Mouse (Mus musculus) splenic B cell, adult 2 months (primary cell): ENCODE results near the gene Gm14214.

ENCODE experiments used
- DNase-seq: peaks from one replicate; pipeline ENCODE4 v3.0.0-alpha.2; 2011; ENCODE audit warnings: low read depth, low spot score
- H3K27me3 ChIP-seq: 2 replicates; pipeline ENCODE4 v1.6.1; 2012; ENCODE audit warnings: mild to moderate bottlenecking, low read length, moderate library complexity, mixed read lengths; ENCODE audit not compliant: control insufficient read depth, poor library complexity, insufficient read depth, severe bottlenecking
- H3K36me3 ChIP-seq: 2 replicates; pipeline ENCODE4 v1.6.1; 2012; ENCODE audit warnings: mild to moderate bottlenecking, low read length, moderate library complexity, mixed read lengths; ENCODE audit not compliant: control insufficient read depth, poor library complexity, insufficient read depth, severe bottlenecking

Gene Gm14214

GRCm38 (mm10) chr2:154755791-154756190 lies 14.0 kb downstream of the Gm14214 start:
- peak; percentile 20 for DNase-seq
- H3K36me3 ChIP-seq, result no peaks in the 10 kb centered on the region
- no peaks in the 10 kb centered on the region for H3K27me3 ChIP-seq

- DNase-seq, result no peak
These were observed 15.7 kb downstream of the Gm14214 start for GRCm38 (mm10) chr2:154754068-154754560.

GRCm38 (mm10) chr2:154751924-154752323 lies 17.9 kb downstream of the Gm14214 start:
- H3K27me3 ChIP-seq, result no peaks in the 10 kb centered on the region; the same call in 1 of the 2 replicates
- no peak for DNase-seq
- H3K36me3 ChIP-seq, result no peaks in the 10 kb centered on the region

More at GRCm38 (mm10) chr2:154754068-154754560, 15.7 kb downstream of the Gm14214 start:
- Histone ChIP-seq H3K36me3 (no peaks in the 10 kb centered on the region), H3K27me3 (no peaks in the 10 kb centered on the region; the same call in 1 of the 2 replicates)

- no peak for DNase-seq
- Histone ChIP-seq H3K27me3 (no peaks in the 10 kb centered on the region; the same call in none of the 2 replicates), H3K36me3 (no peaks in the 10 kb centered on the region)
These were observed 20.5 kb downstream of the Gm14214 start for GRCm38 (mm10) chr2:154749046-154750036.

- no peak for DNase-seq
- no peaks in the 10 kb centered on the region; the same call in none of the 2 replicates for H3K27me3 ChIP-seq
- H3K36me3 ChIP-seq, result no peaks in the 10 kb centered on the region
These were observed 21.4 kb downstream of the Gm14214 start for GRCm38 (mm10) chr2:154748383-154748782.

- Histone ChIP-seq H3K36me3 (no peaks in the 10 kb centered on the region), H3K27me3 (no peaks in the 10 kb centered on the region; the same call in 1 of the 2 replicates)
- DNase-seq, result no peak
These were observed 25.9 kb downstream of the Gm14214 start for GRCm38 (mm10) chr2:154743915-154744314.

- Histone ChIP-seq H3K36me3 (no peaks in the 10 kb centered on the region), H3K27me3 (no peaks in the 10 kb centered on the region; the same call in 1 of the 2 replicates)
- DNase-seq, result no peak
These were observed 26.7 kb downstream of the Gm14214 start for GRCm38 (mm10) chr2:154742911-154743819.

GRCm38 (mm10) chr2:154738621-154739020 lies 31.2 kb downstream of the Gm14214 start:
- Histone ChIP-seq H3K27me3 (no peaks in the 10 kb centered on the region), H3K36me3 (no peaks in the 10 kb centered on the region)
- no peak for DNase-seq

GRCm38 (mm10) chr2:154735986-154736385 lies 33.8 kb downstream of the Gm14214 start:
- Histone ChIP-seq H3K27me3 (no peaks in the 10 kb centered on the region), H3K36me3 (no peaks in the 10 kb centered on the region)
- no peak for DNase-seq

GRCm38 (mm10) chr2:154735416-154735815 lies 34.4 kb downstream of the Gm14214 start:
- Histone ChIP-seq H3K36me3 (no peaks in the 10 kb centered on the region), H3K27me3 (no peaks in the 10 kb centered on the region)
- DNase-seq, result no peak

- DNase-seq, result no peak
- Histone ChIP-seq H3K27me3 (no peaks in the 10 kb centered on the region), H3K36me3 (no peaks in the 10 kb centered on the region)
These were observed 34.9 kb downstream of the Gm14214 start for GRCm38 (mm10) chr2:154734977-154735376.

- Histone ChIP-seq H3K27me3 (no peaks in the 10 kb centered on the region), H3K36me3 (no peaks in the 10 kb centered on the region)
- DNase-seq, result peak; percentile 26
These were observed 37.2 kb downstream of the Gm14214 start for GRCm38 (mm10) chr2:154732503-154733141.

GRCm38 (mm10) chr2:154731916-154732315 lies 37.9 kb downstream of the Gm14214 start:
- DNase-seq, result no peak
- Histone ChIP-seq H3K27me3 (no peaks in the 10 kb centered on the region), H3K36me3 (no peaks in the 10 kb centered on the region)

- H3K36me3 ChIP-seq, result no peaks in the 10 kb centered on the region
- H3K27me3 ChIP-seq, result no peaks in the 10 kb centered on the region
- no peak for DNase-seq
These were observed 39.0 kb downstream of the Gm14214 start for GRCm38 (mm10) chr2:154730841-154731240.
